Mouse (Mus musculus) intestine, postnatal 0 days (tissue): Measurements from ENCODE around the gene Dnal1. TPM values are rescaled to one million over a fixed set of nuclear protein-coding genes. Genes with fewer than 3 reads are reported as not detected.

Experiments used
- ATAC-seq: fragments of 200-750 bp; cut with Nextera tagmentation; 2 replicates; pipeline ENCODE4 v1.8.0; 2017; ENCODE audit warnings: mild to moderate bottlenecking, moderate TSS enrichment, moderate library complexity
- H3K27ac ChIP-seq: fragments of 300-500 bp; sonication (generic); 2 replicates; pipeline ENCODE4 v1.5.1; 2014; ENCODE audit warnings: mild to moderate bottlenecking, low read depth, low read length, moderate library complexity
- H3K27me3 ChIP-seq: fragments of 300-500 bp; sonication (generic); replicated peaks from 2 replicates; pipeline ENCODE4 v1.6.1; 2014; ENCODE audit warnings: low read length, mixed read lengths; ENCODE audit not compliant: control insufficient read depth, insufficient read depth
- H3K36me3 ChIP-seq: fragments of 300-500 bp; sonication (generic); 2 replicates; pipeline ENCODE4 v1.6.1; 2014; ENCODE audit warnings: mild to moderate bottlenecking, moderate library complexity; ENCODE audit not compliant: control insufficient read depth, insufficient read depth
- H3K4me1 ChIP-seq: fragments of 300-500 bp; sonication (generic); replicated peaks from 2 replicates; pipeline ENCODE4 v1.6.1; 2014; ENCODE audit warnings: antibody characterized with exemption, low read length, mixed read lengths; ENCODE audit not compliant: control insufficient read depth, insufficient read depth
- H3K4me2 ChIP-seq: fragments of 300-500 bp; sonication (generic); replicated peaks from 2 replicates; pipeline ENCODE4 v1.6.1; 2014; ENCODE audit warnings: low read depth, mild to moderate bottlenecking, moderate library complexity
- H3K4me3 ChIP-seq: fragments of 300-500 bp; sonication (generic); 2 replicates; pipeline ENCODE4 v1.5.1; 2014; ENCODE audit warnings: low read depth, low read length
- H3K9ac ChIP-seq: fragments of 300-500 bp; sonication (generic); 2 replicates; pipeline ENCODE4 v1.6.1; 2014; ENCODE audit warnings: mild to moderate bottlenecking, low read depth, low read length
- H3K9me3 ChIP-seq: fragments of 300-500 bp; sonication (generic); 2 replicates; pipeline ENCODE4 v1.6.1; 2016; ENCODE audit warnings: mixed run types; ENCODE audit not compliant: control insufficient read depth
- CTCF ChIP-seq: sonication (generic); IDR thresholded peaks from 2 replicates; pipeline ENCODE4 v1.5.1; 2016; ENCODE audit warnings: low read depth, mild to moderate bottlenecking, control low read depth, antibody characterized with exemption, moderate library complexity
- whole genome bisulfite sequencing: fragments of 180-500 bp; shearing (Covaris S2); extraction: QIAGEN DNeasy Blood & Tissue Kit; methylation state at CpG from one replicate; pipeline ENCODE4 v1.1.7; 2014; 5-methylcytosine and 5-hydroxymethylcytosine counted together
- polyA plus RNA-seq: library from polyadenylated mRNA; unstranded; fragments of >200 nt; fragmentation: Nextera tagmentation; extraction: Ambion mirVana; gene quantifications from 2 replicates; pipeline ENCODE4 v1.2.1, GENCODE M21; 2015

The Dnal1 gene
- polyA plus RNA-seq, 1 experiment from 2014 or later, result 1.0 TPM

DNA sequence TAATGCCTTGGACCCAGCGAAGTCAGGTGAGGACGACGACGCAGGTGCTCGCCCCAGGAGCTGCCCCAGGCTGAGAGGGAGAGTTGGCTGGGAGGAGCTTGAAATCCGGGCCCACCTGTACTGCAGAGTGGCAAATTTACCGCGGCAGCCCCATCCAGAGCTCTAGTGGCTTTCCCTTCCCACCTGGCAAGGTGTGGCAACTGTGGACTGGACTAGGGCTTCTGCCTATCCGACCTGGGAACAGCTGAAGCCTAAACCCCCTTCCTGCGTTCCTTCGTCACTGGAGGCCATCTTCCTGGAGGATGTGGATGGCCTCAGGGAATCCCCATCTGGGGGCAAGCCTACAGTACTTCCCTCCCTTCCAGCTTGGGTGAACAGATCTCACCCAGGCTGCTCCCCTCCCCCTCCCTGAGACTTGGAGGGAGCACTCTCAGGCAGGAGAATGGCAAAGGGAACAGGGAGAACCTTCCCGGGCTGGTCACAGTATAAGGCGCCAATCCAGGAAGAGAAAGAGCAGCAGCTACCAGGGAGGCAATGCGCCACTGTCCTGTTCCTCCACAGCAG is 74.8 kb downstream of the Dnal1 start:
- Histone ChIP-seq H3K27ac (peak overlapping the region; percentile 11; the same call in 1 of the 2 replicates), H3K36me3 (peaks cover 6% of the 10 kb centered on the region; the same call in 1 of the 2 replicates), H3K4me1 (peaks cover 38% of the 10 kb centered on the region), H3K9me3 (no peaks in the 10 kb centered on the region), H3K4me3 (no peak overlapping the region), H3K27me3 (no peaks in the 10 kb centered on the region), H3K4me2 (peak overlapping the region; percentile 13), H3K9ac (0 out of 2 replicates have a peak overlapping the region, but pooled peaks have one; percentile 31)
- 57% methylated on average over 14 of the region's 14 CpGs for WGBS
- no peak for TF ChIP-seq CTCF
- no peak for ATAC-seq

DNA sequence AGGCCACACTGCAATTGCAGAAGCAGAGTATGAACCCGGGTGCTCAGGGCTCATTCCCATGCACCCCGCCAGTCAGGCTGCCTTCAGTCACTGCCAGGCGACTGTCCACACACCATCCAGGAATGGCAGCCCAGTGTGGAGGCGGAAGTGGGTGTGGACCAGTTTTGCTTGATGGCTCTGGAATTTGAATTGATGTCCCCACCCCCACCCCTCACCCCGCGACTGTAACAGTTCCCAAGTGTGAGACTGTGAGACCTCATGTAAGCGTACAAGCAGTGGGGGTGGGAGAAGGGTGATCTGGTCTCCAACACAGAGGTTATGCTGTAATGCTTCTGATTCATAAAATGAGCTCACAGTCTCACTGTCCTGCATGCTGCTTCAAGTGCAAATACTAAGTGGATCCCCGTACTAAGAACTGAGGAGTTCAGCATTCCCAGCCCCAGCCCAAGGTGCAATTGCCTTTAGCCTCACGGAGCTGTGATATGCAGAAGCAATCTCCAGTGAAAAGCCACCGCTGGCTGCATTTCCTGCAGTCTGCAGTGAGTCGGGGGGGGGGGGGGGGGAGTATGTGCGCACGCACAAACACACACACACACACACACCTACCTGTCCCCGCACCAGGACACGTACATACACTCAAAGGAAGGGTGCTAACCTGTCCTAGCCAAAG is 76.1 kb downstream of the Dnal1 start:
- 0 out of 2 replicates have a peak overlapping the region, but pooled peaks have one; percentile 18 for H3K4me2 ChIP-seq
- H3K27me3 ChIP-seq, result no peaks in the 10 kb centered on the region
- no peak for ATAC-seq
- no peak overlapping the region for H3K4me3 ChIP-seq
- no peak overlapping the region for H3K9ac ChIP-seq
- peaks cover 6% of the 10 kb centered on the region; the same call in 1 of the 2 replicates for H3K36me3 ChIP-seq
- peak overlapping the region; percentile 41; the same call in 1 of the 2 replicates for H3K27ac ChIP-seq
- no peaks in the 10 kb centered on the region for H3K9me3 ChIP-seq
- TF ChIP-seq CTCF, result no peak
- peaks cover 29% of the 10 kb centered on the region for H3K4me1 ChIP-seq
- WGBS, result 43% methylated on average over 15 of the region's 15 CpGs

DNA sequence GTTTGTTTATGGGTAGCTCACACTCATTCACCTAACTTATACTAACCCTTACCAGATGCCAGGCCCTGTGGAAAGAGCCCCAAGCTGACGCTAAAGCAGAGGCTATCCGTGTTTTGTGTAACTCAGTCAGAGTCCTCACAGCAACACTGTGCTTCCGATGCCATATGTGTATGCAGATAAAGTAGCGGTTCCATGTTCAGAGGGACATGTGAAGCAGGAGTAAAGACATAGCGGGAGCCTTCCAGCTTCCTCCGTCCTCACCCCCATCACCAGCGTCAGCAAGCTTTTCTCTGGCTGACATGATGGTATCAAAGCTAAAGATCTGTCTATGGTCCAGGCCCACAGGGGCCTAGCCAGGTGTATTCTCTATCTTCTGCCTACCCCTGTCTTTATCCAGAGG is 77.0 kb downstream of the Dnal1 start:
- Histone ChIP-seq H3K4me3 (no peak overlapping the region), H3K4me2 (peak overlapping the region; percentile 99; the same call in 1 of the 2 replicates), H3K27me3 (no peaks in the 10 kb centered on the region), H3K27ac (no peak overlapping the region), H3K4me1 (peaks cover 29% of the 10 kb centered on the region), H3K9me3 (no peaks in the 10 kb centered on the region), H3K9ac (peak overlapping the region; percentile 31; the same call in 1 of the 2 replicates), H3K36me3 (peaks cover 6% of the 10 kb centered on the region; the same call in 1 of the 2 replicates)
- WGBS, result 77% methylated on average over 7 of the region's 7 CpGs
- no peak for ATAC-seq
- no peak for TF ChIP-seq CTCF

DNA sequence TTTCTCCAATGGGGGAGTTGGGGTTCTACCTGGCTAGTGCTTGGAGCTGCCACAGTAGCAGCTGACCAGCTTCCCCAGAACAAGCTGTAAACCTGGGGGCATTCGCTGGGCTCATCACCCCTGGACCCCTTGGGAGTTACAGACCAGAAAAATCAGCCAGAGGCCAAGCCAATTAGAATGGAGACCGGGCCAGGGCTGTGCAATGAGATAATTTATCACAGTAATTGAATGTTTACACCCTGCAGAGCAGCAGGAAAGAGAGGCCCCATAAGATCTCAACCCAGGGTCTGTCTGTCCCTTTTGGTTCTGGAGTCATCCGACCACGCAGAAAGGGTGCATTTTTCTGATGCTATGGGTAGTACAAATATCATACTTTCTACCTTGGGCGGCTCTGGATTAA is 77.6 kb downstream of the Dnal1 start:
- no peak for TF ChIP-seq CTCF
- H3K4me3 ChIP-seq, result peak overlapping the region; percentile 58
- H3K27me3 ChIP-seq, result no peaks in the 10 kb centered on the region
- 29% methylated on average over 5 of the region's 5 CpGs for WGBS
- H3K27ac ChIP-seq, result no peak overlapping the region
- H3K9ac ChIP-seq, result peak overlapping the region; percentile 91
- no peak for ATAC-seq
- peaks cover 29% of the 10 kb centered on the region for H3K4me1 ChIP-seq
- peak overlapping the region; percentile 99 for H3K4me2 ChIP-seq
- H3K36me3 ChIP-seq, result 0 out of 2 replicates have a peak, but pooled peaks cover under 1% of the 10 kb centered on the region
- no peaks in the 10 kb centered on the region for H3K9me3 ChIP-seq

DNA sequence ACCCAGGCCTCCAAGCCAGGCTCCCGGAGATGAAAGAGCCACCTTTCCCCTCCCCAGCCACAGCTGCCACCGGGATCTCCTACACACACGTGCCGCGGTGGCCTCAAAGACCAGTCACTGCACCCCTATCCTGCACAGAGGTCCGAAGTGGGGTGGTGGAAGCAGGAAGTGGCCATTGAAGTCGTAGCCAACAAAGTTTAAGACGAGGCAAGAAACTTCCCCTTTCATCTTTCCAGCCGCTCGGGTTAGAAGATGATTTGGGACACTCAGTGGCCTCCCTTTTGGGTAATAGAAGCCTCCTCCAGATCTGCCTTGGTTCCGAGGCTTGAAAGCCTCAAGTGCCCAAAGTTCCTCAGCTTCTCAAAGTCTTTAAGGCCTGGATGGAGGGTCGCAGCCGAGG is 78.1 kb downstream of the Dnal1 start:
- Histone ChIP-seq H3K4me2 (peak overlapping the region; percentile 99), H3K9me3 (no peaks in the 10 kb centered on the region), H3K27me3 (no peaks in the 10 kb centered on the region), H3K27ac (peak overlapping the region; percentile 98; the same call in 1 of the 2 replicates), H3K9ac (peak overlapping the region; percentile 91), H3K36me3 (no peaks in the 10 kb centered on the region), H3K4me1 (peaks cover 29% of the 10 kb centered on the region), H3K4me3 (peak overlapping the region; percentile 58)
- 5% methylated on average over 13 of the region's 13 CpGs for WGBS
- no peak for TF ChIP-seq CTCF
- no peak for ATAC-seq

DNA sequence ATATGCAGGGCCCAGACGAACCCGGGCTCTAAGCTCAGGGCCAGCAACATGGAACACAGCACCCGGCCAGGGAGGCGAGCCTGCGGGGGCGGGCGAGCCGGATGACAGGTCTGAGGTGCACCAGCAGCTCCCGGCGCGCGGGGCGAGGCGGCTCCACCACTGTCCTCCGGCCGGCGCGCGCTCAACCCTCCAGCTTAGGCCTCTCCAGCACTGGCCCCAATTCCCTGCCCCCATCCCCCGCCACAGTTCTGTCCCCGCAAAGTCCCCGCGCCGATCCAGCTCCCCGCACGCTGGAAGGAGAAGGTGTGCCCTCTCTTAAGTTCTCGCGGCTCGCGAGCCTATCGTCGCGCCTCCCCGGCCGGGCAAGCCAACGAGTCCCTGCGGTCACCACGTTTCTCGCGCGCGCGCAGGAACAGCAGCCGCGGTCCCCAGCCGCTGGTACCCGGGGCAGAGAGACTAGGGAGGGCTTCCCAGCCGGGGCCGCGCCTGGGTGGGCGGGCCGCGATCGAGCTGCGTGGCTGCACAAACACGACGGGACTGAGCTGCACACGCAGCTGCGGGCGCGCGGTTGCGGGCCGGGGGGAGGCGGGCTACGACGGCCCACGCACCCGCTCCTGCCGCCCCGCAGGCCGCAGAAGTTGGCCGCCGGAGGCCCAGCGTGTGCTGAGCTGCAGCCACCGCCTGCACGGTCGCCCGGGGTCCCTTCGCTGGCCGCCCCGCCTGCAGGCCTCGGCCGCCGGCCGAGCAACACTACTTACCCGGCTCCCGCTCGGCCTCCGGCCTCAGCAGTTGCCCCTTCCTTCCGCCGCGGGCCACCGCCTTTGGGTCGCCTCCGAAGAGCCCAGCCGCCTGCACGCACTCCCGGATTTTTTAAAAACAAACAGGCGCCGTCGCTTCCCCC is 78.8 kb downstream of the Dnal1 start:
- Histone ChIP-seq H3K36me3 (no peaks in the 10 kb centered on the region), H3K9me3 (no peaks in the 10 kb centered on the region), H3K9ac (peak overlapping the region; percentile 91), H3K4me2 (peak overlapping the region; percentile 99), H3K27ac (peak overlapping the region; percentile 98), H3K4me1 (peaks cover 28% of the 10 kb centered on the region), H3K27me3 (no peaks in the 10 kb centered on the region), H3K4me3 (peak overlapping the region; percentile 58)
- TF ChIP-seq CTCF, result no peak
- under 1% methylated on average over 100 of the region's 102 CpGs for WGBS
- peak; percentile 10 for ATAC-seq
